Mouse (Mus musculus) splenic B cell, adult 2 months (primary cell): ENCODE data around the gene Il25.

ENCODE experiments used
- DNase-seq: peaks from one replicate; pipeline ENCODE4 v3.0.0-alpha.2; 2011; ENCODE audit warnings: low read depth, low spot score
- H3K27me3 ChIP-seq: 2 replicates; pipeline ENCODE4 v1.6.1; 2012; ENCODE audit warnings: mild to moderate bottlenecking, low read length, moderate library complexity, mixed read lengths; ENCODE audit not compliant: control insufficient read depth, poor library complexity, insufficient read depth, severe bottlenecking
- H3K36me3 ChIP-seq: 2 replicates; pipeline ENCODE4 v1.6.1; 2012; ENCODE audit warnings: mild to moderate bottlenecking, low read length, moderate library complexity, mixed read lengths; ENCODE audit not compliant: control insufficient read depth, poor library complexity, insufficient read depth, severe bottlenecking

Gene Il25

GRCm38 (mm10) chr14:54913343-54913742 lies 19.2 kb upstream of the Il25 start:
- H3K27me3 ChIP-seq, result no peaks in the 10 kb centered on the region
- H3K36me3 ChIP-seq, result no peaks in the 10 kb centered on the region
- DNase-seq, result no peak

- no peak for DNase-seq
- Histone ChIP-seq H3K36me3 (no peaks in the 10 kb centered on the region), H3K27me3 (no peaks in the 10 kb centered on the region; the same call in 1 of the 2 replicates)
These were observed 12.3 kb upstream of the Il25 start for GRCm38 (mm10) chr14:54920076-54920685.

GRCm38 (mm10) chr14:54924641-54925348 lies 7.7 kb upstream of the Il25 start:
- no peak for DNase-seq
- no peaks in the 10 kb centered on the region for H3K36me3 ChIP-seq
- no peaks in the 10 kb centered on the region; the same call in 1 of the 2 replicates for H3K27me3 ChIP-seq

GRCm38 (mm10) chr14:54925349-54926342 lies 6.8 kb upstream of the Il25 start, which contains the start of gene Efs:
Gene Efs, minus strand, starts transcription at chr14:54926126.
- DNase-seq, result no peak
- H3K27me3 ChIP-seq, result no peaks in the 10 kb centered on the region; the same call in 1 of the 2 replicates
- H3K36me3 ChIP-seq, result no peaks in the 10 kb centered on the region

- Histone ChIP-seq H3K27me3 (no peaks in the 10 kb centered on the region; the same call in 1 of the 2 replicates), H3K36me3 (no peaks in the 10 kb centered on the region)
- no peak for DNase-seq
These were observed 5.9 kb upstream of the Il25 start for GRCm38 (mm10) chr14:54926401-54927158.

GRCm38 (mm10) chr14:54927296-54927695 lies 5.2 kb upstream of the Il25 start:
- DNase-seq, result no peak
- Histone ChIP-seq H3K27me3 (no peaks in the 10 kb centered on the region; the same call in 1 of the 2 replicates), H3K36me3 (no peaks in the 10 kb centered on the region)

- DNase-seq, result no peak
- Histone ChIP-seq H3K36me3 (no peaks in the 10 kb centered on the region), H3K27me3 (no peaks in the 10 kb centered on the region)
These were observed 2.7 kb upstream of the Il25 start for GRCm38 (mm10) chr14:54929801-54930200.

GRCm38 (mm10) chr14:54930431-54930830 lies 2.1 kb upstream of the Il25 start:
- H3K27me3 ChIP-seq, result no peaks in the 10 kb centered on the region
- DNase-seq, result no peak
- H3K36me3 ChIP-seq, result no peaks in the 10 kb centered on the region

- no peaks in the 10 kb centered on the region for H3K27me3 ChIP-seq
- no peaks in the 10 kb centered on the region for H3K36me3 ChIP-seq
- no peak for DNase-seq
These were observed 3.7 kb downstream of the Il25 start, which contains the start of gene Cmtm5 for GRCm38 (mm10) chr14:54935904-54936830. Gene Cmtm5, plus strand, starts transcription at chr14:54936261.

- DNase-seq, result no peak
- H3K27me3 ChIP-seq, result no peaks in the 10 kb centered on the region
- no peaks in the 10 kb centered on the region for H3K36me3 ChIP-seq
These were observed 4.3 kb downstream of the Il25 start for GRCm38 (mm10) chr14:54936831-54937160.

- DNase-seq, result no peak
- Histone ChIP-seq H3K36me3 (no peaks in the 10 kb centered on the region), H3K27me3 (no peaks in the 10 kb centered on the region)
These were observed 5.1 kb downstream of the Il25 start for GRCm38 (mm10) chr14:54937361-54938182.

GRCm38 (mm10) chr14:54938431-54939219 lies 6.1 kb downstream of the Il25 start:
- Histone ChIP-seq H3K27me3 (no peaks in the 10 kb centered on the region), H3K36me3 (no peaks in the 10 kb centered on the region)
- no peak for DNase-seq
